Mouse (Mus musculus) urinary bladder, adult 2 months (tissue): Measurements from ENCODE around the gene 2210017I01Rik. TPM values are rescaled to one million over a fixed set of nuclear protein-coding genes. Genes with fewer than 3 reads are reported as not detected.

Source experiments
- DNase-seq: peaks from one replicate; pipeline ENCODE4 v3.0.0; 2022; ENCODE audit warnings: low spot score
- polyA plus RNA-seq: library from polyadenylated mRNA; depleted of rRNA; stranded (reverse); fragments of >200 nt; gene quantifications from 2 replicates; pipeline ENCODE4 v1.2.3, GENCODE M21; 2012; rRNA removed

Gene 2210017I01Rik
- polyA plus RNA-seq, 1 experiment: not detected

DNA sequence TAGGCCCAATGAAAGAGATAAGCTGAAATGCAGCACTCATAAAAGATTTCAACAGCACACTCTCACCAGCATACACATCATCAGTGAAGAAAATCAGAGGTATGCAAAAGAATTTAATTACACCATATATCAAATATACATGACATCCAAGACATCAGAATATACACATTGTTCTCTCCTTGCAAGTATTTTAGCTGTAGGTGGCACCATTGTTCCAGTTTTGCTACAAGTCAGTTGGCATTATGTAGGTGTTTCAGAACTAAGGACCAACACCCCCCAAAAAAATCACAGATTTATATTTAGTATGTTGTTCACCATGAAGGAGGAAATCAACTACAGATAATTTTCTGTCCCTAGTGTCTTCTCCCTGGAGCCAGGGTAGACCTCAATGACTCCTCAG, 41.9 kb downstream of the 2210017I01Rik start:
- DNase-seq: no peak

Other genes with a start within 250 kb of the 2210017I01Rik start
- 2.6 and 2.8 TPM in 2 replicates for gene Sprr2f, start 242.3 kb downstream of the 2210017I01Rik start, polyA plus RNA-seq
- not detected in 2 replicates for gene Sprr2h, start 221.8 kb downstream of the 2210017I01Rik start, polyA plus RNA-seq
- not detected in 2 replicates for gene Sprr2i, start 199.5 kb downstream of the 2210017I01Rik start, polyA plus RNA-seq
- gene Sprr2j-ps, start 189.4 kb downstream of the 2210017I01Rik start, polyA plus RNA-seq: not detected in 2 replicates
- gene Gm9774, start 178.1 kb downstream of the 2210017I01Rik start, polyA plus RNA-seq: 9.5 and 10.7 TPM in 2 replicates
- not detected in 2 replicates for gene Sprr2k, start 174.9 kb downstream of the 2210017I01Rik start, polyA plus RNA-seq
- not detected in 2 replicates for gene Sprr1b, start 168.7 kb downstream of the 2210017I01Rik start, polyA plus RNA-seq
- 0.17 and 0.18 TPM in 2 replicates for gene Sprr3, start 148.8 kb downstream of the 2210017I01Rik start, polyA plus RNA-seq
- 1,821 and 2,005 TPM in 2 replicates for gene Sprr1a, start 121.6 kb downstream of the 2210017I01Rik start, polyA plus RNA-seq
- not detected in 2 replicates for gene Sprr4, start 107.0 kb downstream of the 2210017I01Rik start, polyA plus RNA-seq
- gene 2310046K23Rik, start 73.0 kb downstream of the 2210017I01Rik start, polyA plus RNA-seq: not detected in 2 replicates
- 233 and 291 TPM in 2 replicates for gene Ivl, start 33.8 kb downstream of the 2210017I01Rik start, polyA plus RNA-seq
- gene Smcp, start 18.5 kb downstream of the 2210017I01Rik start, polyA plus RNA-seq: 0.18 TPM in 1 of 2 replicates, not detected in the other
- gene Lce6a, start 14.2 kb upstream of the 2210017I01Rik start, polyA plus RNA-seq: 1.2 and 1.3 TPM in 2 replicates
- not detected in 2 replicates for gene Lce1a1, start 40.8 kb upstream of the 2210017I01Rik start, polyA plus RNA-seq
- not detected in 2 replicates for gene Lce1b, start 49.4 kb upstream of the 2210017I01Rik start, polyA plus RNA-seq
- gene Lce1a2, start 62.8 kb upstream of the 2210017I01Rik start, polyA plus RNA-seq: not detected in 2 replicates
- gene Lce1c, start 71.8 kb upstream of the 2210017I01Rik start, polyA plus RNA-seq: 0.15 and 0.33 TPM in 2 replicates
- gene Lce1d, start 79.7 kb upstream of the 2210017I01Rik start, polyA plus RNA-seq: not detected in 2 replicates
- not detected in 2 replicates for gene Lce1e, start 101.6 kb upstream of the 2210017I01Rik start, polyA plus RNA-seq
- not detected in 2 replicates for gene Lce1f, start 112.9 kb upstream of the 2210017I01Rik start, polyA plus RNA-seq
- not detected in 2 replicates for gene Gm38119, start 131.6 kb upstream of the 2210017I01Rik start, polyA plus RNA-seq
- not detected in 2 replicates for gene Lce1g, start 144.8 kb upstream of the 2210017I01Rik start, polyA plus RNA-seq
- gene Lce1h, start 157.6 kb upstream of the 2210017I01Rik start, polyA plus RNA-seq: not detected in 2 replicates
- not detected in 2 replicates for gene Lce1i, start 171.4 kb upstream of the 2210017I01Rik start, polyA plus RNA-seq
- gene Lce1j, start 183.0 kb upstream of the 2210017I01Rik start, polyA plus RNA-seq: not detected in 2 replicates
- not detected in 2 replicates for gene Lce1k, start 200.4 kb upstream of the 2210017I01Rik start, polyA plus RNA-seq
- gene Kprp, start 219.8 kb upstream of the 2210017I01Rik start, polyA plus RNA-seq: not detected in 2 replicates
- not detected in 2 replicates for gene Lce1l, start 243.8 kb upstream of the 2210017I01Rik start, polyA plus RNA-seq